Mouse (Mus musculus): ENCODE measurements around the gene Mas1. TPM values are rescaled to one million over a fixed set of nuclear protein-coding genes. Genes with fewer than 3 reads are reported as not detected.
A peak's percentile ranks its signal among the peaks of the same experiment; 100 is the strongest.

Gene Mas1
- total and polyA plus RNA-seq, 2 experiments from 2014 or later = 0.10 to 0.19 TPM

- H3K27me3 ChIP-seq (ENCODE audit: insufficient read depth, low read length) = no peaks in the 10 kb centered on the region
- ATAC-seq (no peak), DNase-seq (ENCODE audit: low spot score) (no peak)
- no peak overlapping the region for H3K4me2 ChIP-seq (ENCODE audit: low read depth, low read length)
- 94% methylated on average over 9 of the region's 9 CpGs for WGBS
- no peaks in the 10 kb centered on the region for H3K4me1 ChIP-seq (ENCODE audit: insufficient read depth, low read length)
- no peaks in the 10 kb centered on the region for H3K9me3 ChIP-seq (ENCODE audit: low read length)
- TF ChIP-seq CTCF (IDR thresholded peaks at IDR 0.05; ENCODE audit: low read depth) = no peak
- H3K9ac ChIP-seq (replicated peaks; ENCODE audit: low read length) = no peak overlapping the region
- no peak overlapping the region for H3K27ac ChIP-seq
- no peak overlapping the region for H3K4me3 ChIP-seq (ENCODE audit: low read length)
- no peaks in the 10 kb centered on the region; the same call in 1 of the 2 replicates for H3K36me3 ChIP-seq (ENCODE audit: insufficient read depth, low read length)
Observed at GRCm38 (mm10) chr17:12892033-12892432, 24.1 kb upstream of the Mas1 start.

- 66% methylated on average over 4 of the region's 4 CpGs for WGBS
- no peak overlapping the region for H3K4me2 ChIP-seq (ENCODE audit: low read depth, low read length)
- H3K27ac ChIP-seq = no peak overlapping the region
- H3K4me1 ChIP-seq (ENCODE audit: insufficient read depth, low read length) = no peaks in the 10 kb centered on the region
- H3K9me3 ChIP-seq (ENCODE audit: low read length) = no peaks in the 10 kb centered on the region
- no peak for DNase-seq (ENCODE audit: low spot score)
- no peak overlapping the region for H3K9ac ChIP-seq (replicated peaks; ENCODE audit: low read length)
- no peak for TF ChIP-seq CTCF (IDR thresholded peaks at IDR 0.05; ENCODE audit: low read depth)
- no peaks in the 10 kb centered on the region for H3K27me3 ChIP-seq (ENCODE audit: insufficient read depth, low read length)
- H3K36me3 ChIP-seq (ENCODE audit: insufficient read depth, low read length) = no peaks in the 10 kb centered on the region; the same call in 1 of the 2 replicates
- ATAC-seq = no peak
- H3K4me3 ChIP-seq (ENCODE audit: low read length) = no peak overlapping the region
Observed at GRCm38 (mm10) chr17:12891054-12891453, 23.1 kb upstream of the Mas1 start.

GRCm38 (mm10) chr17:12887021-12887775 is 19.3 kb upstream of the Mas1 start:
- Histone ChIP-seq H3K36me3 (ENCODE audit: insufficient read depth, low read length) (no peaks in the 10 kb centered on the region), H3K27ac (no peak overlapping the region), H3K4me3 (ENCODE audit: low read length) (no peak overlapping the region), H3K9me3 (ENCODE audit: low read length) (no peaks in the 10 kb centered on the region), H3K4me2 (ENCODE audit: low read depth, low read length) (no peak overlapping the region), H3K9ac (replicated peaks; ENCODE audit: low read length) (no peak overlapping the region), H3K27me3 (ENCODE audit: insufficient read depth, low read length) (no peaks in the 10 kb centered on the region), H3K4me1 (ENCODE audit: insufficient read depth, low read length) (no peaks in the 10 kb centered on the region)
- 60% methylated on average over 15 of the region's 15 CpGs for WGBS
- DNase-seq (ENCODE audit: low spot score) (peak; percentile 44), ATAC-seq (no peak)
- no peak for TF ChIP-seq CTCF (IDR thresholded peaks at IDR 0.05; ENCODE audit: low read depth)

- 45% methylated on average over 6 of the region's 6 CpGs for WGBS
- H3K27me3 ChIP-seq (ENCODE audit: insufficient read depth, low read length) = no peaks in the 10 kb centered on the region
Observed at GRCm38 (mm10) chr17:12886620-12887019, 18.7 kb upstream of the Mas1 start.

GRCm38 (mm10) chr17:12881216-12881615 is 13.3 kb upstream of the Mas1 start:
- Histone ChIP-seq H3K9me3 (ENCODE audit: low read length) (no peaks in the 10 kb centered on the region), H3K9ac (replicated peaks; ENCODE audit: low read length) (no peak overlapping the region), H3K27me3 (ENCODE audit: insufficient read depth, low read length) (no peaks in the 10 kb centered on the region), H3K4me1 (ENCODE audit: insufficient read depth, low read length) (no peaks in the 10 kb centered on the region), H3K4me3 (ENCODE audit: low read length) (no peak overlapping the region), H3K36me3 (ENCODE audit: insufficient read depth, low read length) (no peaks in the 10 kb centered on the region), H3K4me2 (ENCODE audit: low read depth, low read length) (no peak overlapping the region), H3K27ac (no peak overlapping the region)
- WGBS = 75% methylated on average over 1 of the region's 1 CpGs
- TF ChIP-seq CTCF (IDR thresholded peaks at IDR 0.05; ENCODE audit: low read depth) = no peak
- no peak for ATAC-seq
- no peak for DNase-seq (ENCODE audit: low spot score)

More at GRCm38 (mm10) chr17:12886620-12887019, 18.7 kb upstream of the Mas1 start:
- no peak overlapping the region for H3K27ac ChIP-seq
- no peak for DNase-seq (ENCODE audit: low spot score)
- no peak overlapping the region for H3K4me2 ChIP-seq (ENCODE audit: low read depth, low read length)
- no peak overlapping the region for H3K4me3 ChIP-seq (ENCODE audit: low read length)
- ATAC-seq = no peak
- H3K9ac ChIP-seq (replicated peaks; ENCODE audit: low read length) = no peak overlapping the region
- H3K36me3 ChIP-seq (ENCODE audit: insufficient read depth, low read length) = no peaks in the 10 kb centered on the region
- no peaks in the 10 kb centered on the region for H3K9me3 ChIP-seq (ENCODE audit: low read length)
- TF ChIP-seq CTCF (IDR thresholded peaks at IDR 0.05; ENCODE audit: low read depth) = no peak
- no peaks in the 10 kb centered on the region for H3K4me1 ChIP-seq (ENCODE audit: insufficient read depth, low read length)

- DNase-seq (ENCODE audit: low spot score) (peak; percentile 93), ATAC-seq (peak; percentile 85)
- Histone ChIP-seq H3K4me1 (ENCODE audit: insufficient read depth, low read length) (no peaks in the 10 kb centered on the region), H3K27me3 (ENCODE audit: insufficient read depth, low read length) (no peaks in the 10 kb centered on the region), H3K36me3 (ENCODE audit: insufficient read depth, low read length) (no peaks in the 10 kb centered on the region), H3K4me2 (ENCODE audit: low read depth, low read length) (peak overlapping the region; percentile 49), H3K9me3 (ENCODE audit: low read length) (no peaks in the 10 kb centered on the region), H3K9ac (replicated peaks; ENCODE audit: low read length) (no peak overlapping the region; the same call in 1 of the 2 replicates), H3K27ac (no peak overlapping the region), H3K4me3 (ENCODE audit: low read length) (peak overlapping the region; percentile 16; the same call in 1 of the 2 replicates)
- peak; percentile 85 for TF ChIP-seq CTCF (IDR thresholded peaks at IDR 0.05; ENCODE audit: low read depth)
- WGBS = 4% methylated on average over 14 of the region's 14 CpGs
Observed at GRCm38 (mm10) chr17:12880178-12880577, 12.2 kb upstream of the Mas1 start.

GRCm38 (mm10) chr17:12875734-12876133 is 7.8 kb upstream of the Mas1 start, which contains the start of gene Mrgprh:
Mrgprh (plus strand) TSS chr17:12876034.
- Histone ChIP-seq H3K27ac (no peak within 1 kb of the TSS), H3K4me1 (ENCODE audit: insufficient read depth, low read length) (no peaks in the 10 kb centered on the region), H3K9me3 (ENCODE audit: low read length) (no peaks in the 10 kb centered on the region), H3K9ac (replicated peaks; ENCODE audit: low read length) (no peak within 1 kb of the TSS), H3K27me3 (ENCODE audit: insufficient read depth, low read length) (no peaks in the 10 kb centered on the region), H3K36me3 (ENCODE audit: insufficient read depth, low read length) (no peaks in the 10 kb centered on the region), H3K4me3 (ENCODE audit: low read length) (no peak within 1 kb of the TSS), H3K4me2 (ENCODE audit: low read depth, low read length) (no peak within 1 kb of the TSS)
- no peak for ATAC-seq
- no peak for DNase-seq (ENCODE audit: low spot score)
- TF ChIP-seq CTCF (IDR thresholded peaks at IDR 0.05; ENCODE audit: low read depth) = no peak
- WGBS = 84% methylated on average over 5 of the region's 5 CpGs

Measured in hindbrain, postnatal 0 days (tissue).